Mouse (Mus musculus) neural tube, embryonic 13.5 days (tissue): ENCODE results near the gene Rnf208. TPM values are rescaled to one million over a fixed set of nuclear protein-coding genes. Genes with fewer than 3 reads are reported as not detected.
A peak's percentile ranks its signal among the peaks of the same experiment; 100 is the strongest.
"Not testable (repeated sequence)": the region's sequence is repeated elsewhere in the genome, so short reads cannot be mapped to it uniquely, and the experiment has no call there.

Experiments
- ATAC-seq: fragments of 200-750 bp; cut with Nextera tagmentation; 2 replicates; pipeline ENCODE4 v1.8.0; 2017; ENCODE audit warnings: low read depth, mild to moderate bottlenecking, moderate TSS enrichment, moderate library complexity
- H3K27ac ChIP-seq: fragments of 300-500 bp; sonication (generic); replicated peaks from 2 replicates; pipeline ENCODE4 v1.5.1; 2015; ENCODE audit warnings: moderate library complexity, mild to moderate bottlenecking, inconsistent platforms
- H3K27me3 ChIP-seq: fragments of 300-500 bp; sonication (generic); 2 replicates; pipeline ENCODE4 v1.6.1; 2015; ENCODE audit warnings: mild to moderate bottlenecking, inconsistent platforms
- H3K36me3 ChIP-seq: fragments of 300-500 bp; sonication (generic); 2 replicates; pipeline ENCODE4 v1.6.1; 2015; ENCODE audit warnings: mild to moderate bottlenecking, inconsistent platforms
- H3K4me1 ChIP-seq: fragments of 300-500 bp; sonication (generic); replicated peaks from 2 replicates; pipeline ENCODE4 v1.6.1; 2015; ENCODE audit warnings: inconsistent platforms
- H3K4me2 ChIP-seq: fragments of 300-500 bp; sonication (generic); 2 replicates; pipeline ENCODE4 v1.6.1; 2015; ENCODE audit warnings: inconsistent platforms, mild to moderate bottlenecking, moderate library complexity
- H3K4me3 ChIP-seq: fragments of 300-500 bp; sonication (generic); 2 replicates; pipeline ENCODE4 v1.5.1; 2015; ENCODE audit warnings: mild to moderate bottlenecking, inconsistent platforms
- H3K9ac ChIP-seq: fragments of 300-500 bp; sonication (generic); 2 replicates; pipeline ENCODE4 v1.6.1; 2015; ENCODE audit warnings: moderate library complexity, mild to moderate bottlenecking, inconsistent platforms
- H3K9me3 ChIP-seq: fragments of 300-500 bp; sonication (generic); 2 replicates; pipeline ENCODE4 v1.6.1; 2016; ENCODE audit warnings: inconsistent platforms
- WGBS: fragments of 180-500 bp; shearing (Covaris S2); methylation state at CpG from one replicate; pipeline ENCODE4 v1.1.7; 2015; 5-methylcytosine and 5-hydroxymethylcytosine counted together
- polyA plus RNA-seq: library from polyadenylated mRNA; unstranded; fragments of >200 nt; fragmentation: Nextera tagmentation; extraction: Ambion mirVana; gene quantifications from 2 replicates; pipeline ENCODE4 v1.2.1, GENCODE M21; 2015

Rnf208 gene
- polyA plus RNA-seq, 1 experiment from 2014 or later, result 91.6 TPM

DNA sequence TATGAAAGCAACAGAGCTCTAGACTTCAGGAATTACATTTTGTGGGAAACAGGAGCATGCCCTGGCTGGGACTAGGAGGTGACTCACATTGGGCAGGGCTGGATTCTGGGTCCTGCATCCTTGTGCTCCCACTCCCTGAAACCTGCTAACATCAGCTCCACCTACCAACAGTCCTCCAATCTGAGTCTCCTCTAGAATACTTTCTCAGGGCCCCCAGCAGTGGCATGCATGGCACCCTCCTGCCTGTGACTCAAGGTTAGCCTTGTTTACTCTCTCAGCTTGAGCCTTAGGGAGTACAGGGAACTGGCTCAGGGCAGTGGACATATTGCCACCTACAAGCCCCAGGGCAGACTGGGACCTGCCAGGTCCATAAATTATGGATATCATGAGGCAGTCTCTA lies 3.9 kb upstream of the Rnf208 start:
- no peak overlapping the region for H3K4me3 ChIP-seq
- H3K4me2 ChIP-seq, result no peak overlapping the region
- H3K9ac ChIP-seq, result no peak overlapping the region
- no peak overlapping the region for H3K27ac ChIP-seq
- peaks cover 27% of the 10 kb centered on the region for H3K4me1 ChIP-seq
- no peak for ATAC-seq
- H3K27me3 ChIP-seq, result peaks cover 10% of the 10 kb centered on the region
- H3K9me3 ChIP-seq, result no peaks in the 10 kb centered on the region
- H3K36me3 ChIP-seq, result no peaks in the 10 kb centered on the region

DNA sequence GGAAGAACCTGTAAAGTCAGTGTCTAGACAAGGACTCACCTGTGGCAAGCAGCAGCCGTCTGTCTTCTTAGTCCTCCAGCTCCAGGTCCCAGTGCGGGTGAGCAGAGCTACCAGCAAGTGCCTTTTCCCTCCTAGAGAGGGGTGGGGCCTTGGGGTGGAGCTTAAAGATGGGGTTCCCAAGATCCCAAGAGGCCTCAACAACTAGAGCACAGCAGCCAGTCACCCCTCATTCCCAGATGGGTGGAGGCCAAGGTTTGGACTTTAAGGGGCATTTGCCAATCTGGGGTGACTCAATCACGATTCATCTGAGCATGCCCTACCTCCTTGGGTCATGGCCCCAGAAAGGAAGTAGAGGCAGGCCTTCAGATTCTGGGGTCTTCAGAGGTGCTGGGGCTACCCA lies 2.3 kb upstream of the Rnf208 start:
- WGBS, result 88% methylated on average over 3 of the region's 3 CpGs
- Histone ChIP-seq H3K4me3 (no peak overlapping the region), H3K4me2 (no peak overlapping the region), H3K4me1 (peaks cover 33% of the 10 kb centered on the region), H3K9me3 (no peaks in the 10 kb centered on the region), H3K27me3 (peaks cover 11% of the 10 kb centered on the region), H3K9ac (no peak overlapping the region), H3K36me3 (0 out of 2 replicates have a peak, but pooled peaks cover 7% of the 10 kb centered on the region), H3K27ac (no peak overlapping the region)
- ATAC-seq, result no peak

DNA sequence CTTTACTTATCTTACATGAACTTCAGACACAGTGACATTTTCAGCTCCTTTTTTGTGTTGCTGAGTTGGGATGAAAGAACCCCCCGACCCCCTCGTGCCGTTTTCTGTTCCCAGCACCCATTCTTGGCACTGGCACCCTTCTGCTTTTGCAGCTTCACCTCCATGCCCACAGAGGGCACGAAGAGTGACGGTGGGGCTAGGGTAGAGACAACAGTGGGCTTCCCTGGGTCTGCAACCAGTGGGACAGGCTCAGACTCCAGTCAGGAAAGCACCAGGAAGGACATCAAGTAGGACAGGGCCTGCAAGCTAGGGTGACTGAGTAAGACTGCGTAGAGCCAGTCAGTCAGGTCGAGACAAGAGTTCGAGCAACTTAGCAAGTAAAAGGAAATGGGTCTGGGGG lies 1.7 kb upstream of the Rnf208 start:
- H3K36me3 ChIP-seq, result peaks cover 12% of the 10 kb centered on the region; the same call in 1 of the 2 replicates
- no peaks in the 10 kb centered on the region for H3K9me3 ChIP-seq
- H3K4me1 ChIP-seq, result peaks cover 33% of the 10 kb centered on the region
- H3K27ac ChIP-seq, result peak overlapping the region; percentile 69
- peak overlapping the region; percentile 85 for H3K4me2 ChIP-seq
- peaks cover 11% of the 10 kb centered on the region for H3K27me3 ChIP-seq
- peak overlapping the region; percentile 67 for H3K4me3 ChIP-seq
- H3K9ac ChIP-seq, result peak overlapping the region; percentile 87
- peak; percentile 2; the same call in 1 of the 2 replicates for ATAC-seq
- WGBS, result 53% methylated on average over 8 of the region's 8 CpGs

DNA sequence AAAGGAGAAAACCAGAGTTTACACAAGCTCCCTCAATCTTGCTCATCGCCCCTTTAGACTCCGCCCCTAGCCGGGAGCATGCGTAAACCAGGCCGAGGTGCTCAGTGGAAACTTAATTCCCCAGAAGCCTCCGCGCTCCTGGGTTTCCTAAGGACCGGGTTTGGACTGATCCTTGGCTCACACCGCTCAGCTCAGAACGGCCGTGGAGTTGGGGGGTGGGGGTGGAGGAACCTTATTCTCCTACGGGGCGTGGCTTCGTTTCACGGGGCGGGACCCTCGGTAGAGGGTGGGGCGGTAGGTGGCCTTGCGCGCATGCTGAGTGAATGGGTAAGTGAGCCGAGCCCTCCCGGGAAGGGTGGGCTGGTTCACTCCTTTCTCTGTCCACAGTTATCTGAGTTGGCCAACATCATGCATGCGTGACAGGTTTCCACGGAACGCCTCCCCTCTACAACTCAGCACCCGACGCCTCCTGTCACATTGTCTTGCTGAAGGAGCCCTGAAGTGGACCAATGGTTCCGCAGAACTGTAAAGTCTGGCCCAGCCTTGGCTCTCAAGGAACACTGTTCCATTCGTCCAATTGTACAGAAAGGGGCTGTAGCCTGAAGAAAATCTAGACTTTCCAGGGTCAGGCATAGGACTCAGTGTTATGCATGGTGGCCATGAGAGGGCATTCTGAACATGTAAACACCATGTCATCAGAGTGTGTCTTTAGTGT lies 1.2 kb upstream of the Rnf208 start:
- H3K27ac ChIP-seq, result peak overlapping the region; percentile 69
- 1% methylated on average over 29 of the region's 29 CpGs for WGBS
- no peaks in the 10 kb centered on the region for H3K9me3 ChIP-seq

DNA sequence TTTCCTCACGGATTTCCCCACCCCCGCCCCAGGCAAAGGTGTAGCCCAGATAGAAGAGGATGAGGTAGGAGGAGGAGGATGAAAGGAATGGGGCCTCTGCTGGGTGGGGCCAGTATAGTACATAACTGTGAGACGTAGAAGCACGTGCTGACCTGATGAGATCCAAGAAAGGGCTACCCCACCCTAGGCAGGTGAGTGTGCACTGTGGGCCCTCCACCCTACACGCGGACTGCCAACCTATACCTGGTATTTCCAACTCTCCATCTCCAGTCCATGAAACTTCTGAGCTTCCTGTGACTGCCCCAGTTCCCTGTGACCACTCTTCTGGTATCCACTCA lies 648 bp upstream of the Rnf208 start:
- Histone ChIP-seq H3K9me3 (no peaks in the 10 kb centered on the region), H3K27me3 (peaks cover 11% of the 10 kb centered on the region), H3K4me2 (peak overlapping the region; percentile 85), H3K4me1 (peaks cover 33% of the 10 kb centered on the region), H3K27ac (peak overlapping the region; percentile 69), H3K36me3 (peaks cover 23% of the 10 kb centered on the region), H3K4me3 (peak overlapping the region; percentile 67), H3K9ac (peak overlapping the region; percentile 87)
- peak; percentile 45 for ATAC-seq
- WGBS, result 22% methylated on average over 6 of the region's 6 CpGs

More for the DNA sequence above, 1.2 kb upstream of the Rnf208 start:
- ATAC-seq, result peak; percentile 80
- Histone ChIP-seq H3K4me1 (peaks cover 33% of the 10 kb centered on the region), H3K9ac (peak overlapping the region; percentile 87), H3K4me2 (peak overlapping the region; percentile 85), H3K36me3 (peaks cover 18% of the 10 kb centered on the region), H3K4me3 (peak overlapping the region; percentile 67), H3K27me3 (peaks cover 11% of the 10 kb centered on the region)

DNA sequence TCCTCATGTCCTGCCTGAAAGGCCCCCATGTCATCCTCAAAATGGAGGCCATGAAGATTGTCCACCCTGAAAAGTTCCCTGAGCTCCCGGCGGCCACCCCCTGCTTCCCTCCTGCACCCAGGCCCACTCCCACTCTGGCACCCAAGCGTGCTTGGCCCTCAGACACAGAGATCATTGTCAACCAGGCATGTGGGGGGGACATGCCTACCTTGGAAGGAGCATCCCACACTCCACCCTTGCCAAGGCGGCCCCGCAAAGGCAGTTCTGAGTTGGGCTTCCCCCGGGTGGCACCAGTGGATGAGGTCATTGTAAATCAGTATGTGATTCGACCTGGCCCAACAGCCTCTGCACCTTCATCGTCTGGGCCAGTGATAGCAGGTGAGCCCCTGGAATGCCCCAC lies 1.3 kb downstream of the Rnf208 start:
- H3K9ac ChIP-seq, result peak overlapping the region; percentile 87
- no peaks in the 10 kb centered on the region for H3K9me3 ChIP-seq
- peaks cover 11% of the 10 kb centered on the region; the same call in 1 of the 2 replicates for H3K27me3 ChIP-seq
- peaks cover 33% of the 10 kb centered on the region for H3K4me1 ChIP-seq
- no peak for ATAC-seq
- H3K4me2 ChIP-seq, result peak overlapping the region; percentile 85
- no peak overlapping the region for H3K27ac ChIP-seq
- WGBS, result 77% methylated on average over 8 of the region's 8 CpGs
- peaks cover 41% of the 10 kb centered on the region for H3K36me3 ChIP-seq
- H3K4me3 ChIP-seq, result peak overlapping the region; percentile 67

DNA sequence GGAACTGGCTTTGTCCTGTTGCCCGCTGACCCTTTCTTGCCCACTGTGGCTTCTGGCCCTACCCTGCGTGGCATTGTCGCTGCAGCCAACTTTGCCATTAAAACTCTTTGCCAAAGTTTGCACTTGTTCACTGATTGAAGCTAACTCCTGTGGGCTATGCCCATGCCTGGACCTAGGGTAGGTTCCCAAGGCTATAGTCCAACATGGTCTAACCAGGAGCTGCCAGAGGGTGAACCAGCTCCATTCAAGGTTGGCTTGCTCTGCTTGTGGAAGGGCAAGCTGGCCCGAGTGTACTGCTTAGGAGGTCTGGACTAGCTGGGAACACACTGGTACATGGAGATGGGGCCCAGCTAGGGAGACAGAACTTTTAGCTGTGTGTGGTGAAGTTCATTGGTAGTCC lies 2.1 kb downstream of the Rnf208 start:
- Histone ChIP-seq H3K27ac (no peak overlapping the region), H3K36me3 (peaks cover 49% of the 10 kb centered on the region), H3K4me2 (no peak overlapping the region), H3K27me3 (peaks cover 11% of the 10 kb centered on the region; the same call in 1 of the 2 replicates), H3K4me1 (peaks cover 33% of the 10 kb centered on the region), H3K9ac (no peak overlapping the region), H3K9me3 (no peaks in the 10 kb centered on the region), H3K4me3 (no peak overlapping the region)
- ATAC-seq, result no peak
- 90% methylated on average over 4 of the region's 4 CpGs for WGBS

DNA sequence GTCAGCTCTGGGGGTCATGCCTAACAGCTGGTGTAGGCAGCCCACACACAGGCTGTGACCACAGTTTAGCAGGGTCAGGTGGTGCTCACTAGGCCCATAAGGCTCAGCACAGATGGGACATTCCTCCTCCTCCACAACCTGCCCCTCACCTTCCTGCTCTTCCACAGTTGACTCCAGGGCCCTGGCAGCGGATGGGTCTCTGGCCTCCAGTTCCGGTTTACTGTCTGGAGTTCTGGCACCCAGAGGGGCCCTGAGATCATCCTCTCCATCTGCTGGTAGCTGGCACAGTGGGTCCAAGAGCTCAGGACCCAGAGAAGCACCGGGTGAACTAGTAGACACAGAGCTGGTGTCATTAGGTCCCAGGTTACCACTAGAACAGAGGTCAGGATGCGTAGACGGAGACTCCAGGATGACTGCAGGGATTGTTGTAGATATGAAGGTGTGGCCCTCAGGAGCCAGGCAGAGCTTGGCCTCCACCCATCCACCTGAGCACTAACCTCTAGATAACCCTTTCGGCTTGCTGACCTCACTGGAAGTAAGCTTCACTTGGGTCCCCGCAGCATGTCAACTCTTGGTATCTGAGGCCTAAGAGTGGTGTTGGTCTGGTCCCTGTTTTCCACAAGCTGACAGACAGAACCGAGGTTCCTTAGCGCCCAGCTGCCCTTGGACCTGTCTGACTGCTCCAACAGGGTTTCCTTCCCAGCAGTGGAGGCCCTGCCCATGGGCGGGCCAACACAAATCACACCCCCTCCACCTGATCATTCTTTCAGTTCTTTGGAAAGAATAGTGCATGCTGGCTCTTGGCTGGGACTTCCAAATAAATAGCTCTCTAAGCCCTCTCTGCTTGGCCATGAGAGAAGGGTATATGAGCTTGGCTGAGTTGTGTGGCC lies 4.4 kb downstream of the Rnf208 start, which contains the start of gene AL732309.1:
Gene AL732309.1, minus strand, starts transcription at position 681 of the 890 bp plus-strand sequence.
- WGBS, result 92% methylated on average over 10 of the region's 10 CpGs
- Histone ChIP-seq H3K4me3 (no peak within 1 kb of the TSS), H3K4me2 (no peak within 1 kb of the TSS), H3K36me3 (peaks cover 72% of the 10 kb centered on the region), H3K9ac (no peak within 1 kb of the TSS), H3K4me1 (peaks cover 21% of the 10 kb centered on the region), H3K9me3 (no peaks in the 10 kb centered on the region), H3K27me3 (peaks cover 7% of the 10 kb centered on the region; the same call in 1 of the 2 replicates), H3K27ac (no peak within 1 kb of the TSS)
- ATAC-seq, result no peak

DNA sequence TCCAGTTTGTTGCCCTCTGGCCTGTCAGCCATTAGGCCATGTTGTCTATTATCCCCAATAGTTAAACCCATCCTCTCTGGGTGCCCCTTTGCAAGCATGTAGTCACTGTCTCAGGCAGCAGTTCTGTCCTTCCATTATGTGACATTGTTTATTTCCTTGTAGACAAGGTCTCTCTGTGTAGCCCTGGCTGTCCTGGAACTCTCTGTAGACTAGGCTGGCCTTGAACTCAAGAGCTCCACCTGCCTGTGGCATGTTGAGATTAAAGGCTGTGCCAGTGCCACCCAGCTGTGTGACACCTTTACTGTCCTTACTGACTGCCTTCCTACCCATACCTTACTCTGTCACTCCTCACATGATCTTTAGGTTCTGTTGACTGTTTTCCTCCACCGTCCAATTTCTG lies 10.3 kb downstream of the Rnf208 start:
- 85% methylated on average over 1 of the region's 1 CpGs for WGBS
- Histone ChIP-seq H3K4me2 (no peak overlapping the region), H3K9ac (no peak overlapping the region), H3K27me3 (no peaks in the 10 kb centered on the region), H3K27ac (no peak overlapping the region), H3K4me1 (peaks cover 25% of the 10 kb centered on the region), H3K4me3 (no peak overlapping the region), H3K9me3 (no peaks in the 10 kb centered on the region), H3K36me3 (peaks cover 59% of the 10 kb centered on the region)
- no peak for ATAC-seq

DNA sequence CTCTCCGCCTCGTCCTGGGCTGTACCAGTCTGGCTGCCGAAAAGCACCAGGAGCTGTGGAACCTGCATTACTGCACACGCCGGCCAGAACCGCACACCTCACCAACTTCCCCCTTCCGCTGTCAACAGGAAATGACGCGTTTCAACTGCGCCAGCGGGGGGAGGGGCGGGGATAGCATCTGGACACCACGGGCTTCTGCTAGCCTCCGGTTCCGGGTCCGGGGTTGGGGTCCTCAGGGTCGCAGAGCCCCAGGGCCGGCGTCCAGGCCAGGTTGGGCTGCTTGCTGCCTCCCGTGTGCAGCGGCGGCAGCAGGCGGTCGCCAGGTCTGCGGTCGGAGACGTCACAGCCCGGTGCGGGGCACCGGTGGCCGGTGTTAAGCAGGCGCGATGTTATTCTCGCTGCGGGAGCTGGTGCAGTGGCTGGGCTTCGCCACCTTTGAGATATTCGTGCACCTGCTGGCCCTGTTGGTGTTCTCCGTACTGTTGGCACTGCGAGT lies 13.3 kb downstream of the Rnf208 start, which contains the start of gene Tmem203:
Gene Tmem203, plus strand, starts transcription at position 156 of the 496 bp plus-strand sequence.
- Histone ChIP-seq H3K9me3 (no peaks in the 10 kb centered on the region), H3K4me3 (peak within 1 kb of the TSS; percentile 79), H3K4me2 (peak within 1 kb of the TSS; percentile 100), H3K36me3 (peaks cover 31% of the 10 kb centered on the region), H3K4me1 (peaks cover 25% of the 10 kb centered on the region), H3K9ac (peak within 1 kb of the TSS; percentile 88), H3K27ac (peak within 1 kb of the TSS; percentile 81), H3K27me3 (no peaks in the 10 kb centered on the region)
- peak; percentile 87 for ATAC-seq
- WGBS, result under 1% methylated on average over 39 of the region's 39 CpGs

DNA sequence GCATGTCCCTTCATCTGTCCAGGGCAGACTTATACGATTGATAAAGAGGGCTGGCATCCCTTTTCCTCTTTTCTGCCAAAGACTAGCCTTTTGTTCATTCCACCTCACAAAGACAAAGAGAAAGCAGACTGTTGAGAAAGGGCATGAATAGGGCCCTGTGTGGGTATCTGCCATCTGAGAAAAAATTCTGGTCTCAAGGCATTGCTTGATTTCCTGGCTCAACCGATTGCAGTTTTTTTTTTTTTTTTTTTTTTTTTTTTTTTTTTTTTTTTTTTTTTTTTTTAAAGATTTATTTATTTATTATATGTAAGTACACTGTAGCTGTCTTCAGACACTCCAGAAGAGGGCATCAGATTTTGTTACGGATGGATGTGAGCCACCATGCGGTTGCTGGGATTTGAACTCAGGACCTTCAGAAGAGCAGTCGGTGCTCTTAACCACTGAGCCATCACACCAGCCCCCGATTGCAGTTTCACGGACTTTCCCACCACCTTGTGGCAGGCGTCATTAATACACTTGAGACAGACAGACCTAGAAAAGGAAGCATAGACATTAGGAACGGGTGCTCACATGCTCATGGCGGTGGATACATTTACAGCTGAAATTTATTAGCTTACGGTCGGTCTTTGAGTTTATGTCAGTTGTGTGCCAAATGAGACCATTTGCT lies 14.5 kb downstream of the Rnf208 start:
- 59% methylated on average over 12 of the region's 12 CpGs for WGBS
- peak overlapping the region; percentile 79 for H3K4me3 ChIP-seq
- not testable (repeated sequence) for H3K27ac ChIP-seq, ATAC-seq, H3K9me3 ChIP-seq, H3K27me3 ChIP-seq
- peak overlapping the region; percentile 100 for H3K4me2 ChIP-seq
- peak overlapping the region; percentile 88 for H3K9ac ChIP-seq
- peaks cover 18% of the 10 kb centered on the region for H3K36me3 ChIP-seq
- peaks cover 25% of the 10 kb centered on the region for H3K4me1 ChIP-seq
